ENCODE assay signal across 8 mouse cellular contexts in the genomic region with DNA sequence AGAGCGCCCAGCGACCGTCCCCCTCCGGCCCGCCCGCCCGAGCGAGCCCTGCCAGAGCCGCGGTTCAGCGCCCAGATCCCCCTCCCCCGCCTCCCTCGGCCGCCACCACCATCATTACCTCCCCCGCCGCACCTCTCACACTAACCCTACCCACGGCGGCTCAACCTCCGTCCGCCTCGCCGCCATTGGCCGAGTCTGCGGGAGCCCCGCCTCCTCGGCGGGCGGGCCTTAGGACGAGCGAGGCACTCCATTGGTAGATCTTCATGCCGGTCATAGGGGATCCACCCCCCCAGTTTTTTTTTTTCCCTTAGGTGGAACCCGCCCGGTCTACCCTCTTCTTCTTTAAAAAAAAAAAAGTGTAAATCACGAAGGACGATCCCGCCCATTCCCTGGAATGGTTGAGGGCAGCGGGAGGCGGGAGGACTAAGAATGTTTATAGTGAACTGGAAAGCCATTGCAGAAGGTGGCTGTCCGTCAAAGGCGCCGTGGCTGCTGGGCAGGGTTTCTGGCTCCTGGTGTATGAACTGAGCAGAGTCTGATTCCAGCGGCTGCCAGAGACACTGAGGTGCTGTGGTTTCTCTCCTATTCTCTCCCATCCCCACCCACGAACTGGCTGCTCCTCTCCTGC. TPM values are rescaled to one million over a fixed set of nuclear protein-coding genes. Genes with fewer than 3 reads are reported as not detected.
DNase-seq lines count a peak whose midpoint lies in the region; ATAC-seq and TF ChIP-seq lines count a peak whose summit lies in the region.

No protein-coding gene starts in this region.

- peak; percentile 94 for DNase-seq in A20 (ENCODE audit: low read depth, low spot score)
- DNase-seq in heart, adult 9 months (ENCODE audit: low spot score in 2 of 2): peak; percentile 97 to 98
- DNase-seq in monocyte, adult 2 months (ENCODE audit: low read depth in 1 of 2, low spot score in 2 of 2): peak; percentile 67 to 83
- peak; percentile 93 to 94 for DNase-seq in spleen, postnatal 36 days (ENCODE audit: low spot score in 2 of 2)

- TF ChIP-seq POLR2A in bone marrow macrophage, adult 2 months (IDR thresholded peaks at IDR 0.05; ENCODE audit: borderline replicate concordance, low read depth, low read length): no peak
- TF ChIP-seq POLR2A in embryonic fibroblast, embryonic 13.5 days (IDR thresholded peaks at IDR 0.05; ENCODE audit: low read depth, low read length): peak; percentile 93

- H3K4me3 ChIP-seq in bone marrow macrophage, adult 2 months (ENCODE audit: insufficient read depth, low read length): peak overlapping the region; percentile 88
- peak overlapping the region; percentile 84 for H3K4me3 ChIP-seq in embryonic fibroblast, embryonic 13.5 days (ENCODE audit: insufficient read depth, low read length)
- peak overlapping the region; percentile 74 for H3K4me3 ChIP-seq in kidney, embryonic 14.5 days (ENCODE audit: low read length)
- peak overlapping the region; percentile 79 for H3K4me3 ChIP-seq in limb, embryonic 15.5 days

- H3K36me3 ChIP-seq in kidney, embryonic 14.5 days (ENCODE audit: control insufficient read depth, insufficient read depth, low read length): peaks cover 4% of the 10 kb centered on the region; the same call in 1 of the 2 replicates
- peaks cover 11% of the 10 kb centered on the region for H3K36me3 ChIP-seq in limb, embryonic 15.5 days

- peak overlapping the region; percentile 82 for H3K9ac ChIP-seq in kidney, embryonic 14.5 days (ENCODE audit: low read depth, low read length)
- peak overlapping the region; percentile 89 for H3K9ac ChIP-seq in limb, embryonic 15.5 days

- no peaks in the 10 kb centered on the region for H3K27me3 ChIP-seq in kidney, embryonic 14.5 days (ENCODE audit: control insufficient read depth, insufficient read depth, low read length)
- no peaks in the 10 kb centered on the region for H3K27me3 ChIP-seq in limb, embryonic 15.5 days

- peak; percentile 100 for ATAC-seq in kidney, embryonic 14.5 days (ENCODE audit: low FRiP score, low TSS enrichment)
- ATAC-seq in limb, embryonic 15.5 days (ENCODE audit: insufficient number of reproducible peaks, low FRiP score, low TSS enrichment, low read depth): peak; percentile 100

- no peaks in the 10 kb centered on the region for H3K9me3 ChIP-seq in kidney, embryonic 14.5 days (ENCODE audit: control insufficient read depth, low read length)
- H3K9me3 ChIP-seq in limb, embryonic 15.5 days: no peaks in the 10 kb centered on the region

- peak overlapping the region; percentile 84 for H3K4me2 ChIP-seq in kidney, embryonic 14.5 days (replicated peaks; ENCODE audit: low read depth, low read length)
- H3K4me2 ChIP-seq in limb, embryonic 15.5 days: peak overlapping the region; percentile 73

- 2% methylated on average over 34 of the region's 43 CpGs for WGBS in kidney, embryonic 14.5 days
- under 1% methylated on average over 35 of the region's 43 CpGs for WGBS in limb, embryonic 15.5 days

- peak overlapping the region; percentile 47 for H3K27ac ChIP-seq in bone marrow macrophage, adult 2 months (ENCODE audit: insufficient read depth, low read depth, low read length)
- H3K27ac ChIP-seq in embryonic fibroblast, embryonic 13.5 days (ENCODE audit: insufficient read depth, low read length): peak overlapping the region; percentile 95
- peak overlapping the region; percentile 89 for H3K27ac ChIP-seq in kidney, embryonic 14.5 days (ENCODE audit: low read depth, low read length)
- H3K27ac ChIP-seq in limb, embryonic 15.5 days: peak overlapping the region; percentile 91

- no peak for TF ChIP-seq CTCF in bone marrow macrophage, adult 2 months (IDR thresholded peaks at IDR 0.05; ENCODE audit: low read depth, low read length)
- no peak for TF ChIP-seq CTCF in embryonic fibroblast, embryonic 13.5 days (IDR thresholded peaks at IDR 0.05; ENCODE audit: borderline replicate concordance, insufficient read depth, low read length)

- H3K4me1 ChIP-seq in bone marrow macrophage, adult 2 months (ENCODE audit: control insufficient read depth, insufficient read depth, low read length): peaks cover 12% of the 10 kb centered on the region
- 0 out of 2 replicates have a peak, but pooled peaks cover 6% of the 10 kb centered on the region for H3K4me1 ChIP-seq in embryonic fibroblast, embryonic 13.5 days (ENCODE audit: control insufficient read depth, insufficient read depth, low read length)
- peaks cover 13% of the 10 kb centered on the region; the same call in 1 of the 2 replicates for H3K4me1 ChIP-seq in kidney, embryonic 14.5 days (ENCODE audit: control insufficient read depth, insufficient read depth, low read length)
- H3K4me1 ChIP-seq in limb, embryonic 15.5 days: peaks cover 22% of the 10 kb centered on the region

RNA-seq across cellular contexts. Expression of a gene that starts 55.1 kb away (rescaled TPM):
- polyA plus RNA-seq in bone marrow macrophage, adult 2 months (2012; ENCODE audit: insufficient read depth, insufficient read length, missing spikeins): 5.3 and 5.5 TPM in 2 replicates
- polyA plus RNA-seq in embryonic fibroblast, embryonic 13.5 days (2011; ENCODE audit: insufficient read length, low read depth, missing spikeins): 27.7 and 38.7 TPM in 2 replicates
- 8.3 and 9.8 TPM in 2 replicates for polyA plus RNA-seq in kidney, embryonic 14.5 days (2014; fragmentation: Nextera tagmentation; extraction: Ambion mirVana)
- 11.2 and 14.3 TPM in 2 replicates for polyA plus RNA-seq in limb, embryonic 15.5 days (2015; fragmentation: Nextera tagmentation; extraction: Ambion mirVana)

Comparison
In these comparisons a context has a peak if more than half of its experiments do, and no peak if none do; other contexts are left out.
1. Peak in every context shown above with its lines: DNase-seq, ATAC-seq, H3K4me3 ChIP-seq and H3K27ac ChIP-seq.